Mouse (Mus musculus): ENCODE results near the gene Sirt5. TPM values are rescaled to one million over a fixed set of nuclear protein-coding genes. Genes with fewer than 3 reads are reported as not detected.

Gene Sirt5
- polyA plus RNA-seq (2015; fragmentation: Nextera tagmentation; extraction: Ambion mirVana): 33.2 and 34.2 TPM in 2 replicates

- peaks cover 15% of the 10 kb centered on the region for H3K4me1 ChIP-seq
- H3K27ac ChIP-seq (replicated peaks): peak within 1 kb of the TSS; percentile 76
- H3K9me3 ChIP-seq (replicated peaks): no peaks in the 10 kb centered on the region
- peak; percentile 96 for ATAC-seq (ENCODE audit: low FRiP score)
- peak within 1 kb of the TSS; percentile 71 for H3K9ac ChIP-seq (replicated peaks)
- WGBS: 16% methylated on average over 41 of the region's 42 CpGs
- H3K4me2 ChIP-seq: peak within 1 kb of the TSS; percentile 85
- H3K36me3 ChIP-seq: no peaks in the 10 kb centered on the region
- H3K27me3 ChIP-seq (replicated peaks): no peaks in the 10 kb centered on the region
- peak within 1 kb of the TSS; percentile 51 for H3K4me3 ChIP-seq (replicated peaks)
Measured at GRCm38 (mm10) chr13:43364985-43365824, at the start of gene Sirt5. Sirt5 (plus strand) TSS chr13:43365496.

- Histone ChIP-seq H3K9ac (replicated peaks) (no peak overlapping the region), H3K9me3 (replicated peaks) (no peaks in the 10 kb centered on the region), H3K27me3 (replicated peaks) (no peaks in the 10 kb centered on the region), H3K4me2 (no peak overlapping the region), H3K4me3 (replicated peaks) (no peak overlapping the region), H3K27ac (replicated peaks) (no peak overlapping the region), H3K36me3 (no peaks in the 10 kb centered on the region), H3K4me1 (no peaks in the 10 kb centered on the region)
- 80% methylated on average over 5 of the region's 5 CpGs for WGBS
- ATAC-seq (ENCODE audit: low FRiP score): no peak
Measured at GRCm38 (mm10) chr13:43317411-43317810, 47.9 kb upstream of the Sirt5 start.

- Histone ChIP-seq H3K4me3 (replicated peaks) (no peak overlapping the region), H3K9ac (replicated peaks) (no peak overlapping the region), H3K27ac (replicated peaks) (no peak overlapping the region), H3K36me3 (no peaks in the 10 kb centered on the region), H3K4me2 (no peak overlapping the region), H3K4me1 (no peaks in the 10 kb centered on the region), H3K27me3 (replicated peaks) (no peaks in the 10 kb centered on the region), H3K9me3 (replicated peaks) (no peaks in the 10 kb centered on the region)
- WGBS: 89% methylated on average over 3 of the region's 3 CpGs
- ATAC-seq (ENCODE audit: low FRiP score): no peak
Measured at GRCm38 (mm10) chr13:43319396-43319795, 45.9 kb upstream of the Sirt5 start.

- Histone ChIP-seq H3K27me3 (replicated peaks) (no peaks in the 10 kb centered on the region), H3K36me3 (no peaks in the 10 kb centered on the region), H3K27ac (replicated peaks) (no peak overlapping the region), H3K9ac (replicated peaks) (no peak overlapping the region), H3K4me3 (replicated peaks) (no peak overlapping the region), H3K9me3 (replicated peaks) (no peaks in the 10 kb centered on the region), H3K4me2 (no peak overlapping the region), H3K4me1 (no peaks in the 10 kb centered on the region)
- ATAC-seq (ENCODE audit: low FRiP score): no peak
- WGBS: 75% methylated on average over 2 of the region's 2 CpGs
Measured at GRCm38 (mm10) chr13:43321492-43321891, 43.8 kb upstream of the Sirt5 start.

- no peak for ATAC-seq (ENCODE audit: low FRiP score)
- no peak overlapping the region for H3K4me3 ChIP-seq (replicated peaks)
- no peaks in the 10 kb centered on the region for H3K9me3 ChIP-seq (replicated peaks)
- no peaks in the 10 kb centered on the region for H3K36me3 ChIP-seq
- H3K4me2 ChIP-seq: no peak overlapping the region
- no peak overlapping the region for H3K9ac ChIP-seq (replicated peaks)
- H3K4me1 ChIP-seq: no peaks in the 10 kb centered on the region
- 75% methylated on average over 1 of the region's 1 CpGs for WGBS
- H3K27ac ChIP-seq (replicated peaks): no peak overlapping the region
- no peaks in the 10 kb centered on the region for H3K27me3 ChIP-seq (replicated peaks)
Measured at GRCm38 (mm10) chr13:43325427-43325826, 39.9 kb upstream of the Sirt5 start.

- no peak for ATAC-seq (ENCODE audit: low FRiP score)
- no peaks in the 10 kb centered on the region for H3K27me3 ChIP-seq (replicated peaks)
- H3K9me3 ChIP-seq (replicated peaks): no peaks in the 10 kb centered on the region
- H3K9ac ChIP-seq (replicated peaks): no peak overlapping the region
- no peak overlapping the region for H3K4me3 ChIP-seq (replicated peaks)
- no peaks in the 10 kb centered on the region for H3K4me1 ChIP-seq
- H3K27ac ChIP-seq (replicated peaks): no peak overlapping the region
- no peak overlapping the region for H3K4me2 ChIP-seq
- H3K36me3 ChIP-seq: no peaks in the 10 kb centered on the region
- WGBS: 78% methylated on average over 11 of the region's 11 CpGs
Measured at GRCm38 (mm10) chr13:43331721-43332444, 33.4 kb upstream of the Sirt5 start.

GRCm38 (mm10) chr13:43332591-43332990 lies 32.7 kb upstream of the Sirt5 start:
- Histone ChIP-seq H3K9me3 (replicated peaks) (no peaks in the 10 kb centered on the region), H3K4me2 (no peak overlapping the region), H3K27me3 (replicated peaks) (no peaks in the 10 kb centered on the region), H3K4me3 (replicated peaks) (no peak overlapping the region), H3K9ac (replicated peaks) (no peak overlapping the region), H3K27ac (replicated peaks) (no peak overlapping the region), H3K4me1 (no peaks in the 10 kb centered on the region), H3K36me3 (no peaks in the 10 kb centered on the region)
- no peak for ATAC-seq (ENCODE audit: low FRiP score)
- 45% methylated on average over 7 of the region's 7 CpGs for WGBS

GRCm38 (mm10) chr13:43336425-43337221 lies 28.7 kb upstream of the Sirt5 start:
- ATAC-seq (ENCODE audit: low FRiP score): no peak
- Histone ChIP-seq H3K4me3 (replicated peaks) (no peak overlapping the region), H3K4me2 (no peak overlapping the region), H3K27ac (replicated peaks) (no peak overlapping the region), H3K9me3 (replicated peaks) (no peaks in the 10 kb centered on the region), H3K27me3 (replicated peaks) (no peaks in the 10 kb centered on the region), H3K9ac (replicated peaks) (no peak overlapping the region), H3K36me3 (no peaks in the 10 kb centered on the region), H3K4me1 (peaks cover 4% of the 10 kb centered on the region; the same call in 1 of the 2 replicates)
- WGBS: 77% methylated on average over 12 of the region's 12 CpGs

- no peak overlapping the region for H3K4me3 ChIP-seq (replicated peaks)
- WGBS: 94% methylated on average over 8 of the region's 8 CpGs
- H3K27ac ChIP-seq (replicated peaks): no peak overlapping the region
Measured at GRCm38 (mm10) chr13:43338001-43338400, 27.3 kb upstream of the Sirt5 start.

GRCm38 (mm10) chr13:43338632-43339031 lies 26.7 kb upstream of the Sirt5 start:
- Histone ChIP-seq H3K4me2 (no peak overlapping the region), H3K27ac (replicated peaks) (no peak overlapping the region), H3K9ac (replicated peaks) (no peak overlapping the region), H3K4me3 (replicated peaks) (no peak overlapping the region), H3K27me3 (replicated peaks) (no peaks in the 10 kb centered on the region), H3K36me3 (no peaks in the 10 kb centered on the region), H3K9me3 (replicated peaks) (no peaks in the 10 kb centered on the region), H3K4me1 (peaks cover 4% of the 10 kb centered on the region; the same call in 1 of the 2 replicates)
- 40% methylated on average over 4 of the region's 4 CpGs for WGBS
- ATAC-seq (ENCODE audit: low FRiP score): no peak

More at GRCm38 (mm10) chr13:43338001-43338400, 27.3 kb upstream of the Sirt5 start:
- Histone ChIP-seq H3K27me3 (replicated peaks) (no peaks in the 10 kb centered on the region), H3K4me1 (peaks cover 4% of the 10 kb centered on the region; the same call in 1 of the 2 replicates), H3K4me2 (no peak overlapping the region), H3K9me3 (replicated peaks) (no peaks in the 10 kb centered on the region), H3K36me3 (no peaks in the 10 kb centered on the region), H3K9ac (replicated peaks) (no peak overlapping the region)
- ATAC-seq (ENCODE audit: low FRiP score): no peak

GRCm38 (mm10) chr13:43346825-43347224 lies 18.5 kb upstream of the Sirt5 start:
- no peak overlapping the region for H3K27ac ChIP-seq (replicated peaks)
- H3K4me3 ChIP-seq (replicated peaks): no peak overlapping the region
- no peaks in the 10 kb centered on the region for H3K27me3 ChIP-seq (replicated peaks)
- no peaks in the 10 kb centered on the region for H3K9me3 ChIP-seq (replicated peaks)
- H3K4me2 ChIP-seq: no peak overlapping the region
- no peaks in the 10 kb centered on the region for H3K4me1 ChIP-seq
- no peak overlapping the region for H3K9ac ChIP-seq (replicated peaks)
- ATAC-seq (ENCODE audit: low FRiP score): no peak
- H3K36me3 ChIP-seq: no peaks in the 10 kb centered on the region
